Mouse (Mus musculus): ENCODE measurements at regions not wholly inside any gene's neighbourhood (a gene's known extent, or its start where the extent isn't known, plus 50 kb on each side); places are given as distances from the start of the nearest gene placed in this dataset.

DNA sequence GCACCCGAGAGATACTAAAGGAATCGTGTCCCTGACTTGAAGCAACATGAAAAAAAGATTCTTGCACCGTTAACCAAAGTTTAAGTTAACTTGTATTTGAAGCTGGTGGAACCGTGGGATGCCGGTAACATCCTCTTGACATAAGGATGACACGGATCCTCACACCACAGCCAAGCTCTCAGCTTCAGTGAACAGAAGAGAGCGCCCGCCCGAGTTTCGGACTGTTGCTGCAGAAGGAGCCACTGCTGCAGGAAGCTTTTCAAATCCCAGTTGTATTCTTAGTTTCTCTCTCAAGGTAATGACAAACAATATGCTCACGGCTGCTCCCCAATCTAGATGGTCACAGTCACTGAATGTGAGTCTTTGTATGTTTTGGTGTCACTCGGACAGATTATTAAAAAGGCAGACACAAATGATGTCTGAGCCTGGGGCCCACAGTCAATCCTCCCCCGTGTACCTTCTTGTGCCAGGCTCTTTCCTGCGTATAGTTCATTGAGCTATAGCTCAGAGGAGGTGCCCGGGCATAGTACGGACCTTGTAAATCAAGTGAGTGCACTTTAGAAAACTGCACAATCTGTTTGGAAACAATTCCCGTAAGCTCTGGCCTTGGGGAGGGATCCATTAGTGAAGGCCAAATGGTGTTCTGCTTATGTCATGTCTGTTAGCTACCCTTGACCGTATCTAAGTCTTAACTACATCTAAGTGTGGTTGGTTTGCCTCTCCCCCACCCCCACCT lies 99.3 kb upstream of the Ankrd55 start:
- peak; percentile 22 for DNase-seq

DNA sequence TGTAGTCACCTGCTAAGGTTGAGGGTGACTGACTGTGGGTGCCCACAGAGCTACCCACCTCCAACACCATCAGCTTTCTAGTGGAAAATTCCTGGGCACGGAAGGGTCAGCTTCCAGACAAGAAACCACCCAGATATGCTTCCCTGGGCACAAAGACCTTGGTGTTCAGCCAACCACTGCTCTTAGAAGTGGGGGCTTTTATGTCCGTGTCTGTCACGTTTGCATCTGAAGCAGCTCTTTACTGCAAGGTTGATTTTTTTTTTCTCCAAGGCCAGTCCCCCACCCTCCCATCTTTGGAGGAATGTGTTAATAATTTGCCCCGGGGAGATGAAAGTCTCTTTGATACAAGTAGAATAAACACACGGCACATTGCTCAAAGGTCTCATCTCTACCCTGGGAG lies 98.6 kb upstream of the Ankrd55 start:
- DNase-seq: peak; percentile 84

DNA sequence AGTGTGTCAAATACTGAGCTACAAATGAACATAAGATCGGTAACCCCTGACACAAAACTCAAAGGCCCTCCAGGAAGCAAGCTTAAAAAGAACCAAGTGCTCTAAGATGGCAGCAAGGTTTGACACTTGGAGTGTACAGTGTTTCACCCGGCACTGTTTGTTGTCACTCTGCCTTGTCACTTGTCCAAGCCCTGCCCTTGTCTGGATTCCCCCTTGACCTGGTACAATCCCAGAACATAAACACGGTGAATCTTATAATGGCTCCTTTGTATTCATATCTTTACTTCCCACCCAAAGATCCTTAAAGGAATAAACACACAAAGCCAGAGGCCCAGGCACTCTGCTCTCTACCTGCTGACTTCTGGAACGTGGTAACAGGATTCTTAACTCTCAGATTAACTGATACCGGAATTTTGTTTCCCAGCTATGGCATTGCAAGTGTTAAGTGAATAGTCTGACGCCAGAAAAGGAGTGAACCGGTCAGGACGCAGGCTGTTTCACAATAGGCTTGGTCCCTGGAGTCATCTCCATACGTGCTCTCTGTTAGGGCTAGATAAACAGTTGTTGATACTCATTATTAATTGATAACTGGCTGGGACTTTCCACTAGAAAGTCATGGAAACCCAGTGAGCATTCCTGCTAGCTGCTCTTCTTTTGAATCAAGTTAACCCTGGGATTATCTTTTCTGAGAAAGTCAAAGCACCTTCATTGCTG lies 95.9 kb upstream of the Ankrd55 start:
- DNase-seq: no peak

DNA sequence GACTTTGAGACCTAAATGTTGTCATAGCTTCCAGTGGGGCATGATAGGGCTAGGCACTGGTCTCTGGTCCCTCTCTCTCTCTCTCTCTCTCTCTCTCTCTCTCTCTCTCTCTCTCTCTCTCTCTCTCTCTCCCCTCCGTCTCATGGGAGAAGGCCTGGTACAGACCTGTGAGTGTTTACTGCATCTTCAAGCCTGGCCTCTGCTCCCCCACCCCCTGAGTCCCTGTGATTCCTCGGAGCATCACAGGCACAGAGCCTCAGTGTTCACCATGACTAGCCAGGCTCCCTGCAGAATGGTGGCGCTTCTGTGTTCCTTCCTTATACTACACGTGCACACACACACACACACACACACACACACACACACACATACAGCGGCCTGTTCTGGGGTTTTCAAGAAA lies 94.6 kb upstream of the Ankrd55 start:
- no peak for DNase-seq

DNA sequence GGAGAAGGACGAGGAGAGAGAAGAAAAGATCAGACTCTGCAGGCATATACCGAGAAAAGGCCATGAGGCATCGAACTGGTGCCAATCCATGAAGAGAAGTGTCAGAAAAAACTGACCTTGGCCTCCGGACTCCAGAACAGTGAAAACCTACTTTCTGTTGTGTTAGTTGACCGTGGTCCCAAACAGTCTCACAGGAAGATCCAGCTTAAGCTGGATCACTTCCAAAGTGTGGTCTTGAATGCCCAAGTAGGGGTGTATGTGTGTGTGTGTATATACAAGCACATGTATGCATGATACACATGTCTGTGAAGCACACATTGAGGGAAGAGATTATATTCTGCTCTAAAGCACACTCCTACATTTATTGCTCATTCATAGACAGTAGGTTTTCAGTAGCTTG lies 93.3 kb upstream of the Ankrd55 start:
- DNase-seq: no peak

DNA sequence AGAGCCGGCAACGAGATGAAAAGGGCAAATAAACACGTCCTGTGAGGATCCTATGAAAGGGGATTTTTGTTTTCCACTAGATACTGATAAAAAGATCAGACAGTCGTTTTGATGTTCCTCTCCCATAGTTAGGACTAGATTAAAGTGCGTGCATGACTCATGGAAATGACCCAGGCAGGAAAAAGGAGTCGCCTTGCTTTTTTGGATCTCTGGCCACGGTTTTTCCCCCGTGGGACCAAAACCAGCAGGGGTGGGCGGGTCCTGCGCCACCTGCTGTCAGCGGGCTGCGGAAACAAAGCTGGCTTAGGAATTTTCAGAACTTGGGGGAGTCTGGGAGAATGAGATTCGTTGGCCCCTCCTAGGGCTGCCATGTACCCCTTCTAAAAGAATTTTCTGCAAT lies 91.5 kb upstream of the Ankrd55 start:
- peak; percentile 43 for DNase-seq

DNA sequence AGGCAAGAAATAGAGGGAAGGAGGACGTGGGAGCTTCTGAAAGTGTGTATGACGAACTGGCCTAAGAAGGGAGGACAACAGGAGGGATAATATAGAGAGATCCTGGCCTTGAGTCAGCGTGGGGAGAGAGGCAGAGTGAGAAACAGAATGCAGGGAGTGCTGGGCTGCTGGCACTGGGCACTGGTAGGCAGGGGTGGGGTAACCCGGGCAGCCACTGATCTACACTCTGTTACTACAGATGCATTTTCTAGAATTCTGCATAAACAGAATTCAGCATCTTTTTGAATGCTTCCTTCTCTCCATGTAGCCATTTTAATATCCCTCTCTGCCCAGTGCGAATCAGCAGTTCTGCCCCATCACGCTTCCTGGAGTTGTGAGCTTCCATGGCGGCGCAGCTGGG lies 84.5 kb upstream of the Ankrd55 start:
- no peak for DNase-seq

DNA sequence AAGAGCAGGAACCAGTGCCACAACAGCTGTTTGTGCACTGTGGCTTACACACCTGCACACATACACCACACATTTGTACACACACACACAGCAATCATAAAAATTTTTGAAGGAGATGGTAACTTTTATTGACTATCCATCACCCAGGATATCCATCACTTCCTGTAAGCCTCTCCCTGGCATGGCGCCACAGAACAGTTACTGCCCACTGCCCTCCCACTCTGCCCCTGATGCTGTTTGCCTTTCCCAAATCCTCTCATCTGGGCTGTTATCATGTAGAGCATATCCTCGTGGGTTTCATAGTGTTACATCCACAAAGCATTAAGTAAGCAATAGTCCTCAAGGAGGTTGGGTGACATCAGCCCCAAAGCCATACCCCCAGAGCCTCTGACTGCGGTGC lies 84.0 kb upstream of the Ankrd55 start:
- no peak for DNase-seq

DNA sequence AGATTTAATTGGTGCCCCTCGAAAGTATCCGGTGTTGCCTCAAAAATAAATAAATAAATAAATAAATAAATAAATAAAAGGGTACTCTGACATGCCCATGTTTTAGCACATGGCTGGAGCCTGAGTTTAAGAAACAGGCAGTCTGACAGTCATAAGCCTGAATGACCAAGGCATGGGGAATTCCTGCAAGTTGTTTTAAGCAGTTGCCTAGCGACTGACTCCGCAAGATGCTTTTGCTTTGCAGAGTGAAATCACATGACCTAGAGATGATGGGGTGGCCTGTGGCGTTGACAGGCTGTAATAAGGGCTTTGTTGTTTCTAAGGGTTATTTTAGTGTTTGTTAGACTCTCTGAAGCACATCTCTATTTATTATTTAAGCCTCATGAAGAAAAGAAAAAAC lies 83.4 kb upstream of the Ankrd55 start:
- DNase-seq: no peak

DNA sequence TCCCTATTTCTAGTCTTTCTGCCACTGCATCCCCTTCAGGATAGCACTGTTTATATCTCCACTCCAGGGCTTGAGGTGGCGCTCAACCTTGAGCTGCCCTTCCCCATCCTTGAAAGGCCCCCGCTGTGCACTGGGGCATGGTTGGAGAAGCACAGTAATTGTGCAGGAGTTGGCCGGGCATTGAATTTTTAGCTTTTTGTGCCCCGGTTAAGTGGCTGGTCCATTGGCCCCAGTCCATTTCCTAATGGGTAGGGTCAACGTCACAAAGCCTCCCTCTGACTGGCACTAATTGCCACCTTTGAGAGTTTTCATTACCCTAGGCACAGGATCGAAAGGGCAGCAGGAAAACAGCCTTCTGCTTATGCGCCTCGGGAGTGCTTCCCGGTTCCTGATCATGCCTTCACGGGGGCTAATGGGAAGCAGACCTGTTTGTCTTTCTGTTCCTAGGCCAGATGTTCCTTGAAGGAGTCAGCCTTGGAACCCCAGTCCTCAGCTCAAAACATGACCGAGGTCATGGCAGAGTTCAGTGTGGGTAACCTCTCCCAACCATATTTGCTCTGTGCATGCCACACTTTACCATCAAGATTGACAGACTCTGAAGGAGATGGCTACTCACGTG lies 80.5 kb upstream of the Ankrd55 start:
- DNase-seq: peak; percentile 65

DNA sequence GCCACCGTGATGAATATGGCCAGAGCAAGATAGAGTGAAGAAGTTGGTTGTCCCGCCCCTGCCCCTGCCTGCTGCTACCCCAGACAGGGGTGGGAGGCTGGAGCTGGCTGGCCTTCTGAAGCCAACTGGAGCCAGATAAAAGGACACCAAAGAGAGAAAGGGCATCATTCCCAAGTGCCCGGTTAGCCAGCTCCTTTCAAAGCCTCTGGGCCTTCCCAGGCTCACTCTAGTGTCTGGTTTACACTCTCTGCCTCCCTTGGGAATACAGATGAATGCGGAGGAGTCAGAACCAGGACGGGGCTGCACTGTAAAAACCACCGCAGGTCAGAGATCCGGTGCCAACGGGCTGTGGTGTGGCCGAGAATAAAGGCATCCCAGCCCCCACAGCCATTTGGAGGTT lies 76.4 kb upstream of the Ankrd55 start:
- DNase-seq: no peak

DNA sequence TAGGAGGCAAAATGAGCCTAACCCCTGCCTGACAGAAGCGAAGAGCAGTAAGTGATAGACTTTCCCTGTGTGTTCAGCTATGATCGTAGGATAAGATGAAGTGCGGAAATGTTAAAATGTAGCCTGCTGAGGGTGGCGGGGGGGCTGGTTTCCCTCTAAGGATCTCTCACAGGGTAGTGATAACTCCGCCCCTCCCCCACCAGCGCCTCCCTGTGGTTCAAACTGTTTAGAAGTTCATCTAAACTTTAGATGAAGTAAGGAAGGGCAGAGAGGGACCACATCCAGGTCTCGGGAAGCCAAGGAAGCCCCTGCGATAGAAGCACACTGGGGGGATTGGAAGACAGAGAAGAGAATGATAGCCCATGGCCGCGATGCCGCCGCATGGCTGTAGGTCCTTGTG lies 75.9 kb upstream of the Ankrd55 start:
- DNase-seq: no peak

DNA sequence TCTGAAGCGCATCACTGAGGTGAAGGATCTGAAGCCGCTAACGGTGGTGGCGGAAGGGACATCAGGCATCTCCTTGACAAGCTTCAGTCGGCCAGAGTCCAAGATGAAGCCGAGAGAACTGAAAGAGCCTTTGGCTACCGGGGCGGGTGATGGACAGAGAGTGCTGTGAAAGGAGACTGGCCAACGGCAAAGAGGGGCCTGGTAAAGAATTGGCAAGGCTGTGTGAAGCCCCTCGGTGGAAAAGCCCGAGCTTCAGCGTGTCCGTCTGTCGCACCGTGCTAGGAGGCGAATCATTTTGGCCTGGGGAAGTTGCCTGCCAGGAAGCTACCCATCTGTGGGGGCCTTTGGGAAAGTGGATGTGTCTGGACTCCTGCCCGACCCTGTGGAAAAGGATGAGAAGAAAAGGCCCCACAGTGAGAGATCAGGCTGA lies 74.6 kb upstream of the Ankrd55 start:
- DNase-seq: no peak

DNA sequence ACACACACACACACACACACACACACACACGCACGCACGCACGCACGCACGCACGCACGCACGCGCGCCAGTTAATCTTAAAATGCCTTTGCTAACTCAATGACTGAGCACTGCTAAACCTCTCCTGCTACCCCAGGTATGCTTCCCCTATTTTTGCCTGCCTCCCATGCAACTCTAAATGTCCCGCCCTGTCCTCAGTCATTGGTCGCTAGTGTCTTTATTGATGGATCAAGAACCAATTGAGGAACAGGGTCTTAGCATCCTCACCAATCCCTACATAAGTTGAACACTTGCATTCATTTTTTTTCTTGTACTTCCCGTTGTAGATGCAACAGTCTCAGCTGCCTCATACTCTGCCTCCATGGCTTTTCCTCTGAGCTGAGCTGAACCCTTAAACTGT lies 72.2 kb upstream of the Ankrd55 start:
- DNase-seq: no peak

DNA sequence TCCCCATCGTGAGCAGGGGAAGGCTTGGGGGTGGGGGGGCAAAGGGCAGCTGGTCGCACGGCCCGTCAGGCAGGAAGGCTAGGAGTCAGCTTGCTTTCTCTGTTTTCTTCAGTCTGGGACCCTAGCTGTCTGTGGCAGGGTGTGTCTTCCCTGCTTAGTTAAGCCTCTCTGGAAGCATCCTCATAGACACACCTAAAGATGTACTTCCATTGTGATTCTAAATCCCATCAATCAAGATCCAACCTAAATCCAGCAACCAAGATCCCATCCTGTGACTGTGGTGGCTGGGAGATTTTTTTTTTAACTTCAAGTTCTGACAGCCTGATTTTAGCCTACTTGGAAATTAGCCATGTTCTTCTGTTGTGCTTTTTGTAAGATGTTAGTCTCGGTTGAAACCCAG lies 69.9 kb upstream of the Ankrd55 start:
- DNase-seq: no peak

DNA sequence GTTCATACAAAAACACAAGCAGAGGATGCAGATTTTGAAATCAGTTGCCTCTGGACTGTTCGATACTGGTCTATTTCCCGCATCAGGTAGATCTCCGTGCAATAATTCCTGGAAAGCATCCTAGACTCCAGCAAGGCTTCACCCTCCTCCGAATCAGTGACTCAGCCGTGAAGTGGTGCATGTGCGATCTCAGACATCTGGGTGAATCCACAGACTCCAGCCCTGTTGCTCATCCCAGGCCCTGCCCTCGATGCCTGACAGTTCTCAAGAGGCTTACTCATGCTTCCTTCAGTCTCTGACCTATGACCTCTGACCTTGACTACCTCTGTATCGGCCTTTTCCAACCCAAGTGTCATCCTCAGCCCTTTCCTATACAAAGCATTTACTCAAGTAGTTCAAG lies 68.1 kb upstream of the Ankrd55 start:
- DNase-seq: no peak

DNA sequence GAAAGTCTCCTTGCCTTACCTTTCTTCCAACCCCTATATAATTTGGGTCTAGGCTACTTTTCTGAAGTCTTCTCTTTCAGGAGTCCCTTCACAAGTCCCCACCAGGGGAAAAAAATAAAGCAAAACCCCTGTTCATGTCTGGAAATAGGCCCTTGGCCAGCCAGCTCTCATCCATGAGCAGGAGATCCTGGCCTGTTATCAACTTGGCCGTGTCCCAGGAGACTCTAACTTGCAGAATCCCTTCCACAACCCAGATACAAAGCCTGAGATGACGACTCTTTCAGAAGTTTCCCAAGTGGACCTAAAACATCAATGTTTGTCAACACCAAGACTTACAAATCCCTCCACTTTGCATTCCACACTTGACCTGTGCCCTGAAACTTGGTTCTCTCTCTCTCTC lies 64.6 kb upstream of the Ankrd55 start:
- no peak for DNase-seq

DNA sequence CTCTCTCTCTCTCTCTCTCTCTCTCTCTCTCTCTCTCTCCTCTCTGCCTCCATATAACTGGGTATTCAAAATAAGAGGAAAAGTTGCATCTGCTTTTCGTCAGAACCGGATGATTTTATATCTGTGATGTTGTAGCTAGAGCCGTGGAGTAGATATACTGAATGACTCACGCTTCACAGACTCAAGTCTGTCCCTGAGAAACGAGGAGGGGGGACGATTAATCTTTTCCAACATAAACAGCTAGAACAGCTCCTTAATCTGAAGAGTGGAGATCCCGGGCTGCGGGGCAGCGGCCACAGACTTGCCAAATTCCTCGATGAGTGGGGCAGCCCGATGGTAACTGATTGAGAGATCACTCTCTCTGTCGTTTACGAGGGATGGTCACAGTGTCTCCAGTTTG lies 60.5 kb upstream of the Ankrd55 start:
- no peak for DNase-seq

DNA sequence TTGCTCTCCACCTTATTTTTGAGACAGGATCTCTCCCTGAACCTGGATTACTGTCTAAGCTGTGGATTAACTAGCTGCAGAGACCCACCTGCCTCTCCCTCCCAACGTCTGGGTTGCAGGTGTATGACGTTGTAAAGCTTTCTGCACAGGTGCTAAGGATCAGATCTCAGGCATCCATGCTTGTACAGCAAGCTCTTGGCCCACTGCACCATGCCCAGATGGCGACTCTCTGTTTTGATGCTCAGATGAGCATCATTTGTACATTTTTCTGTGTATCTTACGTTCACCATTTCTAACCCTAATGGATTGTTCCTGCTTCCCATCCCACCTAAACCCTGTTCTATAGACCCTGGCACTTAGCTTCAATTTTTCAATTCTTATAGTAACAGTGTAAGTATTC lies 59.4 kb upstream of the Ankrd55 start:
- no peak for DNase-seq

DNA sequence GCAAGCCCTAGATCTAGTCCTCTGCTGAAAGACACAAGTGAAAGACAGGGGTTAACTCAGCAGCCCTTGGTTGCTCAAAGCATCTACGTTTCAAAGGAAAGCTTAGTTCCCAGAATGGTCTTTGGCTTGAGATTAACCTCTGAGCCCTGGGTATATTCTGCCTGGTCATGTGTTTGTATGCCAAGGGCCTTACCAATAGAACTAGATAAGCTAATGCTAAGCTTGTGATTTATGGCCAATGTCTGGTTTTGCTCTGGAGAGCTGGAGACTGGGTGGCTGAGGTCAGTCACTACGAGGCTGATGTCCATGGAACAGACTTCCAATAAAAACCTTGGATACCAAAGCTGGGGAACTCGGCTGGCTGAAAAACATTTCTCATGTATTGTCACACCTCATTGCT lies 58.1 kb upstream of the Ankrd55 start:
- DNase-seq: peak; percentile 23

DNA sequence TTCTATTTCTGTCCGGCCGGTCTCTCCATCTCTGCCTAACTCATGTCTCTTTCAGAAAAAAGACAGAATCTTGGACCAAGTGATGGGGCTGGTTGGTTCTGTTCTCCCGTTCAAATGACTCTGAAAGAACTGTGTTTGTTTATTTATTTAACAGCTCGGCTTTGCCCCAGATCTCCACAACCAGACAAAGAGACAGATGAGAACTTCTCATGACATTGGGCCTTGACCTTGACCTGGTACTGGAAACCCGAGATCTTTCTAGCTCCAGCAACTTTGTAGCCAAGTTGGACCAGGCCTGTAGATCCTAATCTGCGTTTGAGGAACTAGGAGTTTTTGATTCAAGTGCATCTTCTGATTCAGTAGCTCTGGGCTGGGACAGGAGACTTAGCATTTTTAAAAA lies 53.6 kb upstream of the Ankrd55 start:
- DNase-seq: no peak

DNA sequence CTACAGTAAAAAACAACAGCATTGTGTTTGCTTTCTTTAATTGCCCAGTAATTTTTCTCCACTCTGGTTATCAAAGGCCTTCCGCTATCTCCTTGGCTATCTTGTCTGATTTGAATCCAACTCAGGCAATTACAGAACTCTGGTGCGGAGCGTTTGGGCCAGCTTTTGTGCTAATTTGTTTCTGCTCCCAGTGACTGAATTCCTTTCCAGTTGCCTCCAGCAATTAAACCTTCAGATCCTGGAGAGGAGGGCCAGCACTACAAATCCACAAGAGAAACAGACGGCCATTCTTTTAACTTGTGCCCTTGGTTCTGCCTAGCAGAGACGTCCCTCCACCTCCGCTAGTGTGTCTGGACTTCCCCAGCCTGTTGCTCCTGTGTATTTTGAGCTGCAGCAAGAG lies 51.3 kb upstream of the Ankrd55 start:
- DNase-seq: no peak

DNA sequence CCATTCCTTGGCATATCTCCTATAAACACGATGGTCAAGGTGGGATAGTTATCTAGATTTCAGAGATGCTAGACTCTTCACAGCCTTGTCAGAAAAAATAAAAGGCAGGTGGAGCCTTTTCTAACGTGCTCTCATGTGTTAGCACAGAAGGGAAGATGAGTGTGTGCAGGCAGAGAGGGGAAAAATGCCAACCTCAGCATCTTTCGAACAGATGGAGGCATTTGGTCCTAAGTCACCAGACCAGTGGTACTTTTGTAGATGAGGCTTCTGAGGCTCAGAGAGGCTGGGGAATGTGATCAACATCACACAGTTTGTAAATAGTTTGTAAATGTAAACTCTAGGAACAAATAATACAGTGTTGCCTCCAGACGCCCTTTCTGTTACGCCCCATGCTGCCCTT lies 50.9 kb upstream of the Ankrd55 start:
- no peak for DNase-seq

DNA sequence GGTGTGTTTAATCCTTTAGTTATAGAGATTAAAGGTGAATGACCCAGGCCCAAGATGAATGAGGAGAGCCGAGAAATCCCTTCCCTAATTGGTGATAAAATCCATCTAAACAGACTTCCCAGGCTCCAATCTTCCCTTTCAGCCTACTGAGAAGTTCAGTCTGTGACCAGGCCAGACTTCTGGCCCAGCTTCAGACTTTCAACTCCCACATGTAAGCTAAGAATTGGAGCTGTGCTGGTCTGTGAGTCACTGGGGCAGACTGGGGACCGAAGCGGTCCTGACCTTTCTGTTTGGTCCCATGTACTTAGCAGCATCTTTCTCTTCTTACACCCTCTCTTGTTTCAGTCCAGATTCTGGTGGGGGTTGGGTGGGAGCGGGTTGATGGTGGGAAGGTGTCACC lies 50.3 kb upstream of the Ankrd55 start:
- no peak for DNase-seq

Data from kidney, adult 11 months (tissue).